Comparison of ENCODE assay signal across 23 mouse cellular contexts in genomic region chr3:126661920-126662319, GRCm38 (mm10).
A peak's percentile ranks its signal among the peaks of the same experiment; 100 is the strongest.
DNase-seq lines count a peak whose midpoint lies in the region; ATAC-seq lines count a peak whose summit lies in the region.
"Had no signal": no experiment of that assay in that cellular context is flagged by ENCODE, and none has a peak within 500 bp of the region (broad histone marks: within the 10 kb centered on the region; RNA-seq: fewer than 3 reads in every experiment).

No protein-coding gene starts in this region.

- H3K27ac ChIP-seq in heart, embryonic 12.5 days (ENCODE audit: poor library complexity, severe bottlenecking) = peak overlapping the region; percentile 15; the same call in 1 of the 2 replicates
- H3K27ac ChIP-seq: embryonic facial prominence, embryonic 15.5 days; forebrain, embryonic 10.5 days; hindbrain, embryonic 14.5 days; limb, embryonic 12.5 days; liver, embryonic 12.5 days; midbrain, embryonic 13.5 days had no signal

- H3K36me3 ChIP-seq in heart, embryonic 12.5 days = peaks cover 4% of the 10 kb centered on the region; the same call in 1 of the 2 replicates
- H3K36me3 ChIP-seq: embryonic facial prominence, embryonic 15.5 days; forebrain, embryonic 10.5 days; limb, embryonic 12.5 days; liver, embryonic 12.5 days; midbrain, embryonic 13.5 days had no signal

- H3K9me3 ChIP-seq in heart, embryonic 12.5 days (replicated peaks) = no peaks in the 10 kb centered on the region
- H3K9me3 ChIP-seq: embryonic facial prominence, embryonic 15.5 days; forebrain, embryonic 10.5 days; limb, embryonic 12.5 days; liver, embryonic 12.5 days; midbrain, embryonic 13.5 days had no signal

- H3K9ac ChIP-seq in heart, embryonic 12.5 days = no peak overlapping the region
- H3K9ac ChIP-seq: embryonic facial prominence, embryonic 15.5 days; forebrain, postnatal 0 days; hindbrain, embryonic 14.5 days; limb, embryonic 12.5 days; liver, embryonic 12.5 days; lung, embryonic 14.5 days; midbrain, embryonic 13.5 days had no signal

- no peaks in the 10 kb centered on the region for H3K27me3 ChIP-seq in heart, embryonic 12.5 days (replicated peaks)
- H3K27me3 ChIP-seq: embryonic facial prominence, embryonic 15.5 days; limb, embryonic 12.5 days; liver, embryonic 12.5 days; midbrain, embryonic 13.5 days had no signal

- no peak overlapping the region for H3K4me3 ChIP-seq in heart, embryonic 12.5 days
- H3K4me3 ChIP-seq: embryonic facial prominence, embryonic 15.5 days; forebrain, embryonic 10.5 days; limb, embryonic 12.5 days; liver, embryonic 12.5 days; midbrain, embryonic 13.5 days had no signal

- WGBS in heart, embryonic 12.5 days = 83% methylated on average over 3 of the region's 3 CpGs

- H3K4me2 ChIP-seq in heart, embryonic 12.5 days = no peak overlapping the region
- H3K4me2 ChIP-seq: embryonic facial prominence, embryonic 15.5 days; hindbrain, embryonic 14.5 days; limb, embryonic 12.5 days; liver, embryonic 12.5 days; midbrain, embryonic 13.5 days had no signal

- H3K4me1 ChIP-seq in heart, embryonic 12.5 days (replicated peaks) = peaks cover 54% of the 10 kb centered on the region
- H3K4me1 ChIP-seq: midbrain, embryonic 13.5 days had no signal

- DNase-seq in heart, adult 11 months = no peak
- peak; percentile 24 for DNase-seq in thymus, postnatal 0 days (ENCODE audit: low spot score)
- DNase-seq in thymus, postnatal 36 days = no peak
- DNase-seq in right cerebral cortex, postnatal 36 days (ENCODE audit: low spot score in 2 of 2) = no peak
- DNase-seq in embryo, embryonic 10 days (ENCODE audit: low spot score) = no peak
- DNase-seq in adrenal gland, adult 2 months = no peak
- DNase-seq: adrenal gland, postnatal 10 days; cerebellum, postnatal 10 days; embryo, embryonic 11 days; forebrain, postnatal 0 days; heart, postnatal 10 days; lung, embryonic 14.5 days; right cerebral cortex, postnatal 14 days; thymus, postnatal 14 days had no signal

- ATAC-seq in heart, embryonic 12.5 days (ENCODE audit: insufficient number of reproducible peaks, low FRiP score) = no peak
- ATAC-seq in megakaryocyte, adult 5-6 weeks (ENCODE audit: poor library complexity, severe bottlenecking) = peak; percentile 43
- ATAC-seq: forebrain, postnatal 0 days; intestine, postnatal 0 days; liver, embryonic 12.5 days; midbrain, embryonic 13.5 days had no signal
